Mouse (Mus musculus) forebrain, postnatal 0 days (tissue): ENCODE data around the gene Ube2h. TPM values are rescaled to one million over a fixed set of nuclear protein-coding genes. Genes with fewer than 3 reads are reported as not detected.
A peak's percentile ranks its signal among the peaks of the same experiment; 100 is the strongest.

Source experiments
- ATAC-seq: fragments of 200-750 bp; cut with Nextera tagmentation; 2 replicates; pipeline ENCODE4 v1.8.0; 2017; ENCODE audit warnings: mild to moderate bottlenecking, moderate library complexity
- DNase-seq: peaks from one replicate; pipeline ENCODE4 v3.0.0-alpha.2; 2015
- H3K27ac ChIP-seq: fragments of 300-500 bp; sonication (generic); 2 replicates; pipeline ENCODE4 v1.5.1; 2014; ENCODE audit warnings: low read depth, mild to moderate bottlenecking, antibody characterized with exemption, low read length, moderate library complexity, mixed read lengths
- H3K27me3 ChIP-seq: fragments of 300-500 bp; sonication (generic); 2 replicates; pipeline ENCODE4 v1.6.1; 2014; ENCODE audit warnings: mild to moderate bottlenecking, low read length, mixed read lengths; ENCODE audit not compliant: insufficient read depth
- H3K36me3 ChIP-seq: fragments of 300-500 bp; sonication (generic); 2 replicates; pipeline ENCODE4 v1.6.1; 2014; ENCODE audit warnings: mild to moderate bottlenecking, moderate library complexity; ENCODE audit not compliant: insufficient read depth
- H3K4me1 ChIP-seq: fragments of 300-500 bp; sonication (generic); 2 replicates; pipeline ENCODE4 v1.6.1; 2014; ENCODE audit warnings: antibody characterized with exemption; ENCODE audit not compliant: insufficient read depth
- H3K4me2 ChIP-seq: fragments of 300-500 bp; sonication (generic); 2 replicates; pipeline ENCODE4 v1.6.1; 2014; ENCODE audit warnings: low read depth, mild to moderate bottlenecking, moderate library complexity
- H3K4me3 ChIP-seq: fragments of 300-500 bp; sonication (generic); 2 replicates; pipeline ENCODE4 v1.5.1; 2014; ENCODE audit warnings: low read depth, low read length, mixed read lengths
- H3K9ac ChIP-seq: fragments of 300-500 bp; sonication (generic); 2 replicates; pipeline ENCODE4 v1.6.1; 2014; ENCODE audit warnings: mild to moderate bottlenecking
- H3K9me3 ChIP-seq: fragments of 300-500 bp; sonication (generic); 2 replicates; pipeline ENCODE4 v1.6.1; 2016; ENCODE audit warnings: low read length
- CTCF ChIP-seq: sonication (generic); IDR thresholded peaks from 2 replicates; pipeline ENCODE4 v1.5.1; 2016; ENCODE audit warnings: antibody characterized with exemption, control low read depth, low read depth
- WGBS: fragments of 180-500 bp; shearing (Covaris S2); extraction: QIAGEN DNeasy Blood & Tissue Kit; methylation state at CpG from one replicate; pipeline ENCODE4 v1.1.7; 2014; 5-methylcytosine and 5-hydroxymethylcytosine counted together
- polyA plus RNA-seq: library from polyadenylated mRNA; unstranded; fragments of >200 nt; fragmentation: Nextera tagmentation; extraction: Ambion mirVana; gene quantifications from 2 replicates; pipeline ENCODE4 v1.2.1, GENCODE M21; 2015
- total RNA-seq: library from RNA; depleted of rRNA; stranded (reverse); fragments of >200 nt; gene quantifications from 2 replicates; pipeline ENCODE4 v1.2.3, GENCODE M21; 2014

Gene Ube2h
- total and polyA plus RNA-seq, 2 experiments from 2014 or later = 37.7 to 42.7 TPM

- ATAC-seq (no peak), DNase-seq (peak; percentile 23)
- Histone ChIP-seq H3K4me1 (no peaks in the 10 kb centered on the region), H3K27ac (no peak overlapping the region), H3K4me3 (peak overlapping the region; percentile 7; the same call in 1 of the 2 replicates), H3K4me2 (0 out of 2 replicates have a peak overlapping the region, but pooled peaks have one; percentile 10), H3K9ac (no peak overlapping the region), H3K9me3 (peaks cover 5% of the 10 kb centered on the region; the same call in 1 of the 2 replicates), H3K27me3 (peaks cover 79% of the 10 kb centered on the region), H3K36me3 (no peaks in the 10 kb centered on the region)
- TF ChIP-seq CTCF = no peak
- under 1% methylated on average over 45 of the region's 45 CpGs for WGBS
Observed at GRCm38 (mm10) chr6:30175225-30175917, 129.0 kb downstream of the Ube2h start.

- Histone ChIP-seq H3K4me2 (peak overlapping the region; percentile 30; the same call in 1 of the 2 replicates), H3K36me3 (no peaks in the 10 kb centered on the region), H3K4me1 (no peaks in the 10 kb centered on the region), H3K4me3 (peak overlapping the region; percentile 20), H3K27ac (no peak overlapping the region), H3K27me3 (peaks cover 79% of the 10 kb centered on the region), H3K9ac (no peak overlapping the region), H3K9me3 (peaks cover 5% of the 10 kb centered on the region; the same call in 1 of the 2 replicates)
- no peak for ATAC-seq
- no peak for TF ChIP-seq CTCF
- 2% methylated on average over 32 of the region's 33 CpGs for WGBS
- DNase-seq = peak; percentile 10
Observed at GRCm38 (mm10) chr6:30174461-30175224, 129.7 kb downstream of the Ube2h start.

GRCm38 (mm10) chr6:30173551-30174460 lies 130.5 kb downstream of the Ube2h start:
- ATAC-seq = 0 out of 2 replicates have a peak, but pooled peaks have one; percentile 9
- no peak overlapping the region for H3K9ac ChIP-seq
- no peak for TF ChIP-seq CTCF
- WGBS = under 1% methylated on average over 80 of the region's 80 CpGs
- peak overlapping the region; percentile 20 for H3K4me3 ChIP-seq
- no peaks in the 10 kb centered on the region for H3K4me1 ChIP-seq
- H3K9me3 ChIP-seq = 0 out of 2 replicates have a peak, but pooled peaks cover 1% of the 10 kb centered on the region
- no peak overlapping the region for H3K27ac ChIP-seq
- H3K27me3 ChIP-seq = peaks cover 73% of the 10 kb centered on the region
- DNase-seq = no peak
- no peaks in the 10 kb centered on the region for H3K36me3 ChIP-seq
- peak overlapping the region; percentile 30 for H3K4me2 ChIP-seq

- Histone ChIP-seq H3K27me3 (peaks cover 64% of the 10 kb centered on the region), H3K9ac (no peak overlapping the region), H3K4me1 (no peaks in the 10 kb centered on the region), H3K4me2 (peak overlapping the region; percentile 30; the same call in 1 of the 2 replicates), H3K36me3 (no peaks in the 10 kb centered on the region), H3K4me3 (0 out of 2 replicates have a peak overlapping the region, but pooled peaks have one; percentile 20), H3K27ac (no peak overlapping the region), H3K9me3 (no peaks in the 10 kb centered on the region)
- 3% methylated on average over 44 of the region's 44 CpGs for WGBS
- peak; percentile 41; the same call in 1 of the 2 replicates for ATAC-seq
- TF ChIP-seq CTCF = peak; percentile 47; the same call in 1 of the 2 replicates
- DNase-seq = peak; percentile 55
Observed at GRCm38 (mm10) chr6:30172820-30173550, 131.4 kb downstream of the Ube2h start.

GRCm38 (mm10) chr6:30172441-30172819 lies 131.9 kb downstream of the Ube2h start:
- H3K4me1 ChIP-seq = no peaks in the 10 kb centered on the region
- H3K36me3 ChIP-seq = no peaks in the 10 kb centered on the region
- 6% methylated on average over 8 of the region's 8 CpGs for WGBS
- no peaks in the 10 kb centered on the region for H3K9me3 ChIP-seq
- H3K27me3 ChIP-seq = peaks cover 63% of the 10 kb centered on the region
- H3K27ac ChIP-seq = no peak overlapping the region
- H3K9ac ChIP-seq = no peak overlapping the region
- H3K4me2 ChIP-seq = no peak overlapping the region
- no peak overlapping the region for H3K4me3 ChIP-seq
- TF ChIP-seq CTCF = no peak
- peak; percentile 66 for DNase-seq
- no peak for ATAC-seq

GRCm38 (mm10) chr6:30171967-30172366 lies 132.4 kb downstream of the Ube2h start:
- peaks cover 63% of the 10 kb centered on the region for H3K27me3 ChIP-seq
- TF ChIP-seq CTCF = no peak
- no peak overlapping the region for H3K9ac ChIP-seq
- no peak overlapping the region for H3K4me2 ChIP-seq
- no peak for ATAC-seq
- H3K4me3 ChIP-seq = no peak overlapping the region
- H3K9me3 ChIP-seq = no peaks in the 10 kb centered on the region
- no peaks in the 10 kb centered on the region for H3K4me1 ChIP-seq
- 19% methylated on average over 10 of the region's 10 CpGs for WGBS
- H3K36me3 ChIP-seq = no peaks in the 10 kb centered on the region
- no peak overlapping the region for H3K27ac ChIP-seq
- DNase-seq = no peak
